Mouse (Mus musculus) adrenal gland, adult 8-10 months (tissue): ENCODE data around the gene Wwc2. TPM values are rescaled to one million over a fixed set of nuclear protein-coding genes. Genes with fewer than 3 reads are reported as not detected.

Experiments
- DNase-seq: peaks from one replicate; pipeline ENCODE4 v3.0.0; 2022
- total RNA-seq, 4 experiments: library from RNA; stranded (reverse); gene quantifications; 2 replicates each; pipeline ENCODE4 v1.2.4; 2022

Wwc2 gene
- total RNA-seq, 4 experiments from 2014 or later: 21.6 to 34.4 (median 28.8) TPM

DNA sequence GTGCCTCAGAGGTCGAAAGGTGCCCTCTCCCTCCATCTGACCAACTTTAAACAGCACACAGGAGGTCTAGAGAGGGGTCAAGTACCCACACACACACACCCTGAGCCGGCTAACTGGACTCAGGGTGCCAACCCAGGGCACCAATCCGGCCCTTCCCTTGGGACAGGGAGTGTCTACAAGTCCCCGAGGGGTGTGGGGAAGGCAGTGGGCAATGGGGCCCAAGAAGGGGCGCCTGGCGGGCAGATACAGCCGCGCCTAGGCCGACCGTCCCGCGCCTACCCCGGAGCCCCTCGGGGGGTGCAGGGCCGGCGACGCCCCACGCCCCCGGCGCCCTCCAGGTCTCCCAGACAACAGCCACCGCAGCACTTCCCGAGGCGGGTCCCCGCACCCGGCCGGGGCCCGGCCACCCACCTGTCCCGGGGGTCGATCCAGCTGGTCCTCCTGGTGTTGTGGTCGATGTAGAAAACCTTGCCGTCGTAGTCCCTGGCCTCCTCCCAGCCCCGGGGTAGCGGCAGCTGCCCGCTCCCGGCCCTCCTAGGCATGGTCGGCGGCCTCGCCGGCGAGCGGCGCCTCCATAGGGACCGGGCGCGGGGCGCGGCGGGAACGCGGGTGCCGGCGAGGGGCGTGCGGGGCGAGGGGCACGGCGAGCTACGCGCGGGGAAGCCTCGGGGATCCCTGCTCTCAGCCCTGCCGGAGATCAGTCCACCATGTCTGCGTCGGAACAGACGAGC, 904 bp downstream of the Wwc2 start:
- DNase-seq: peak; percentile 35

GRCm38 (mm10) chr8:47989211-47989610, 1.5 kb downstream of the Wwc2 start:
- DNase-seq: no peak

DNA sequence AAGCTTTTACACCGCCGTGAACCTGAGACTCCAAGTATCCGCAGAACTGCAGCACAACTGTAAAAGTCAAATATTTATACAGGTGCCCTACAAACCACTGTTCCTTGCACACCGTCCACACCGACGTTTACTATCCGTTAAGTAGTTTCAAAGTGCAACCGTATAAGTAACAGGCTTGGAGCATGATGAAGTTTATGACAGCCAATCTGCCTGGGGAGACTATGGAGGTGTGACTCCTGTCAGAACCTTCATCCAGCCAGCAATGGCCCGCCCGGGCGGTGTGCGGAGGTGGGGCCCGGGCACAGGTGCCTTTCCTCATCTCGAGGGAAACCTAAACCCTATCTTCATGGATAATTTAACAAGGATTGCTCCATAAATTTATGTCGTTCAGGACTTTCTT, 2.6 kb downstream of the Wwc2 start:
- no peak for DNase-seq

GRCm38 (mm10) chr8:47985644-47986043, 5.1 kb downstream of the Wwc2 start:
- no peak for DNase-seq

GRCm38 (mm10) chr8:47985243-47985642, 5.5 kb downstream of the Wwc2 start:
- no peak for DNase-seq

DNA sequence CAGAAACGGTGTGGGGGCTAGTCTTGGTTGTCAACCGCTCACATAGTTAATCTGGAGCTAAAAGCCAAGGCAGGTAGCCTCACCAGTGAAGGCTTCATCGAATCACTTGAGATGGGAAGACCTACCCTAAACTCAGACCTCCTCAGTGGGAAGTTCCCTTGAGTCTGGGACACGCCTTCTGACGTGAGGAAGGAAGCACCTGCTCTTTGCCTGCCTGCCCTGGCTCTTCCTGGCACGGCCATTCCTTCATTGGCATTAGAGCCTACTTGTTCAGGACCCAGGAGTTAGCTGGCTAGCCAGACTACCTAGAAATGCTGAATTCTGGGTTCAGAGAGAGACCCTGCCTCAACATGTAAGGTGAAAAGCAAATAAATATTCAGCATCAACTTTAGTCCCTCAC, 9.6 kb downstream of the Wwc2 start:
- DNase-seq: no peak

DNA sequence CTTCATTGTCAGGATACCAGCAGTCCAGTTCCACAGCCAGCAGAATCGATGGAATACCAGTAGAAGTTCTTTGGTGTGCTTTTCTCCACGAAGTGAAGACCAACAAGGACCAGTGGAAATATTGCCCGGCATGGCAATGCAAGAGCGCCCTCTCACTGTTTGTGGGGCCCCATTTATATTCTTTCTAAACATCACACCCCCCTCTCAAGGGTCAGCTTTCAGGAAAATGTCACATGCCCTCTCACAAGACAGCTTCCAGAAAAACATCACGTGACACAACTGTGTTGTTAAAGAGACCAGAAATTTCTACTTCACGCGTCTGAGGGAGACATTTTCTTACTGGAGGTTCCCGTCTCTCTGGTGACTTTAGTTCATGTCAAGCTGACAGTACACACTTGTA, 10.8 kb downstream of the Wwc2 start:
- DNase-seq: no peak

DNA sequence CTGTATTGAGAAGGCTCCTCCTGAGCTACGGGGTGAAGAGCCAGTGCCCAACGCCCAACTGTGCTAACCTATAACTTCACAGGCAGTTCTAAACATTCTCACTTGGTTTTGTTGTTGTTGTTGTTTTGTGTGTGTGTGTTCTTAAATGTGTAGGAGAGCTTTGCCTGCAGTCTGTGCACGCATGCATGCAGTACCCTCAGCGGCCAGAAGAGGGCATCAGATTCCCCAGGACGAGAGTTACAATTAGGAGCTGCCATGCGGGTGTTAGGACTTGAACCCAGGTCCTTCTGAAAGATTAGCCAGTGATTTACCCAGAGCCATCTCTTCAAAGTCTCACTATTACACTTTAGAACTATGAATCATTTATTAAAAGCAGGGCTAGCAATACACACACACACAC, 12.0 kb downstream of the Wwc2 start:
- DNase-seq: no peak

- no peak for DNase-seq
Observed at GRCm38 (mm10) chr8:47974963-47975314, 15.8 kb downstream of the Wwc2 start.

DNA sequence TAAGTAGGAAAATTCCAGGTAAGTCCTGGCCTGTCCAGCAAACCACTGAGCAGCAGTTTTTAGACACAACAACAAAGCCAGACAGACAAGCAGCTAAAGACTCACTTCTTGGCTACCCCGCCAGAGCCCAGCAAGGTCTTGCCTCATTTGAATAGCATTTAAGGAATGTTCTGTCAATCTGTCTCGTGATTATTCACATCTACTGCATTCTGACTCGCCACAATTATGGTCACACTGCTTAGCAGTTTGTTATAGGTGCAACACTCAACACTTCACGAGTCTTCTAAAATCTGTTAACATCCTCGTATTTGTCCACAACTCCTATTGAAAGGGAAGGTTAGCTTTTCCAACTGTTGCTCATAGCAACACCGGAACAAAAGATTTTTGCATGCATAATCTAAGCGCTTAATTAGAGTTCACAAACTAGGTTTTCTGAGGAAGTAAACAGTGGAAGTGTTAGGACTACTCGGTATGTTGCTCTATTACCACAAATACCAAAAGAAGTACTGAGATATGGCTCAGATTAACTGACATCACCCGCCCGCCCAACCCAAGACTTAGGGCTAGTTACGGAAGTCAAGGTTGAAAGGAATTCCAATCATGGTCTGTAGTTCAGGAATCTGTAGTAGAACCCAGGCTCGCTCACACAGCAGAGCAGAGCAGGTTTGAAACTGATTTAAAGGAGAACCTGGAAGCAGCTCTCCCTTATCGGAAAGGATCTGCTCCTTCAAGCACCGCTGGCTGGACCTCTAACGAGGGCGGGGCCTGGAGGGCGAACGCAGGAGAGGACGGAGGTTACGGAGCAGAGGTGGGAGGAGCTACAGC, 16.4 kb downstream of the Wwc2 start:
- peak; percentile 86 for DNase-seq

GRCm38 (mm10) chr8:47971121-47971520, 19.6 kb downstream of the Wwc2 start:
- no peak for DNase-seq

GRCm38 (mm10) chr8:47970576-47970975, 20.1 kb downstream of the Wwc2 start:
- DNase-seq: no peak

DNA sequence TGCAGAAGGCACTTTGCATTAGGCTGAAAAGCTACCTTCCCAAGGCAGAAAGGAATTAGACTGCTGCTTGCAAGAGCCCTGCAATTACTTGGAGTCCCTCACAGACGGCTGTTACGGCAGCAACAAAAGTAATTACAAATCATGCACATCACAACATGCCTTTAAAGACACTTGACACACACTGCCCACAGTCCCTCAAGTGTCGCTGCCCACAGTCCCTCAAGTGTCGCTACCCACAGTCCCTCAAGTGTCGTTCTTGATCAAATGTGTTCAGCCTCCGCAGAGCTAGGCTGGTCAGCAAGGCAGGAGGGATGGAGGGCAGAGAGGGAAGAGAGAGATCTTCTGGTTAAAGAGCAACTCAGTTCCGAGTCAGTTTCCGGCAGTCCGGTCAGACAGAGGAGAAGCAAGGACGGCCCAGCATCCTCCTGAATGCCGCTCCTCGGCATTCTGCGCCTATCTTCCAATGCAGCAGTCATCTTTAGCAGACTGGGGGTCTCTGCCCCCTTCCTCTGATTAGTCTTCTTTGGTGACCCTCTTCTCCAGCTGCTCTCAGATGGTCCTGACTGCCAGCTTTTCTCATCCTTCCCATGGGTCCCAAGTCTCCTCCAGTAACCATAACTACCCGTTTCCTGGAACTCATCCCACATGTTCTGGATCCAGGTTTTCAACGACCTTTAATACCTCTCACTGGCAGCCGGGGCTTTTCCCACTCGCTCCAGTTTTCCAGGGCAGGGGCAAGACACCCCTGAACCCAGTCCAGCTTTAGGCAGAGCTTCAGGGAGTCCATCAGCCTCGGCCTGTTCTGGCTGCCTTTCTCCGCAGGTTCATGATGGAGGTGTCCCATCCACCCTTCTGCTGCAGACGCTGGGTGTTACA, 23.4 kb downstream of the Wwc2 start:
- no peak for DNase-seq

GRCm38 (mm10) chr8:47962484-47962883, 28.2 kb downstream of the Wwc2 start:
- no peak for DNase-seq

- peak; percentile 43 for DNase-seq
Observed at GRCm38 (mm10) chr8:47962005-47962404, 28.7 kb downstream of the Wwc2 start.

GRCm38 (mm10) chr8:47957560-47957959, 33.2 kb downstream of the Wwc2 start:
- DNase-seq: no peak

DNA sequence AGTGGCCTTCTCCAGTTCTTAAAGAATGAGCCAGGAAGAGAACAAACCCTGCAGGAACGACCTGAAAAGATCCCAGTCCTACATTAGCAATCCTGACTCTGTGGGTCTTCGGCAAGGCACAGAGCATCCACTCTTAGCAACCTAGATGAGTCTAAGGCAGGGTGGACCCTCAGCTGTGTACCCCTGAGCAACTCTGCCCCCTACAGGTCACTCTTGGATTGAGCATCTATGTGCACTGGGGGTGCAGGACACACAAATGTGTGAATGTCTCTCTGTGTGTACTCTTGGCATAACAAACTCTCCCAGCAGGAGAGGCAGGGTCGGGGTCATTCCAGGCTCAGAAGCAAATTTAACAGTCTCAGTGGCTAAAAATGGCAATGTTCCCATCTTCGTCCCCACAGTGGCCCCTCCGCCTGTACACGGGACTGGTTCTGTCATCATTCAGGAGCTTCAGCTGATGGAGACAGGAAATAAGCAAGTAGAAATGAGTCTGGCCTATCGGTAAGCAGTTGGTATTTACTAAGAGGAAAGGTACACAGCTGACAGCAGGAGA, 39.3 kb downstream of the Wwc2 start:
- no peak for DNase-seq

DNA sequence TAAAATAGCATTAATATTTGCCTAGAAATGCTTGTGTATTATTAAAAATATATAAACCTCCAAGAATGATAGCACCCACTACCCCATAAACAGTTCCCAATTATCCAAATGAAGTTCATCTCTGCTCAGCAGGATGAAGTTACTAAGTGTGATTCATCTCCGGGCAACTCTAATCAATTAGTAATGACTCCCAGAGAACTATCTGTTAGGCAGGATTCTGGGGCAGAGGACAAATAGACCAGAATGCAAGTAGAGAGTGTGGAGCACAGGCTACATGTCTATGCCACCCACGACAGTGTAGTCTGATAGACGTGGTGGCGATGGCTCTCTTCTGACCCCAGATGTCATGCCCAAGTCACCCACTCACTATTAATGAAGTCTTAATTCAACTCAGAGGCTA, 41.9 kb downstream of the Wwc2 start:
- DNase-seq: no peak

- DNase-seq: no peak
Observed at GRCm38 (mm10) chr8:47947672-47948618, 42.8 kb downstream of the Wwc2 start.

DNA sequence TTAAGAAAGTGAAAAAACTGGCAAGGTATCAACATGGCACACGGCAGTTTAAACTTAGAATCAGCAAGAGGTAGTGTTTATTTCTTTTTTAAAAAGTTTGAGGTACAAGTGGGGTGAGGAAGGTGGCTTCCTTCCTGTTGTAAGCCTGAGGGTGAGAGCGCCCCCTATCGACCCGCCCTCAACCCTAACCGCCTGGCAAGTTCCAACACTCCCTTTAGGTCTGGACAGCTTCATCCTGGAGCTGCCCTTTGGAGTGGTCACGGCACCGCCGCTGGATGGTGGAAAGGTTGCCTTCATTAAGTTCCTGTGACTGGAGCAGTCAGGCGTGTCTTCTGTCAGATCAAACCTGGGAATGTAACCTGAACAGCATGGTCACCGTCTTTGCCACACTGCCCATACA, 47.7 kb downstream of the Wwc2 start:
- DNase-seq: no peak

DNA sequence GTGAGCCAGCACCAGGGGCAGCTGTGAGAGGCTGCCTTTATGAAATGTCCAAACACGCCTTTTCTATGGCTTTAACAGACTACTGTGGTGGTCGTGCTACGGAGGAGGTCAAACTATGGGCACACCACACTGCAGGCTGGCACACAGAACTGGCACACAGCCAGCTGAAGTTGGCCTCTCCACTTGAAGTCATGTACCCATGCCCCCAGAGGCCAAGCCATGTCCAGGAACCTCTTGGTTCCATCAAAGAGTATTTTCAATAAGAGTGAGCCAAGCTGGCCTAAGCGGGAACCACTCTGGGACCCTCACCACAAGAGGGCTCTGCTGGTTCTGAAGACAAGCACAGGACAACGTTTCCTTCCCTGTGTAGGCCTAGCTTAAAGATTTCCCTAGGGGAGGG, 49.7 kb downstream of the Wwc2 start:
- no peak for DNase-seq
